Mouse (Mus musculus) monocyte, adult 59 days (primary cell): ENCODE data around the gene Bsg. TPM values are rescaled to one million over a fixed set of nuclear protein-coding genes. Genes with fewer than 3 reads are reported as not detected.

Experiments used
- total RNA-seq, 2 experiments: library from RNA; stranded (reverse); gene quantifications; one replicate each; pipeline ENCODE4 v1.2.4; 2023

The Bsg gene
- 100 to 1,000 TPM; 153 to 156 TPM for total RNA-seq

GRCm38 (mm10) chr10:79704065-79704969 is at the start of gene Bsg:
Gene Bsg, plus strand, starts transcription at chr10:79704491.

GRCm38 (mm10) chr10:79664131-79664665 is 40.1 kb upstream of the Bsg start, which contains the start of gene Madcam1:
Gene Madcam1, plus strand, starts transcription at chr10:79664559.

DNA sequence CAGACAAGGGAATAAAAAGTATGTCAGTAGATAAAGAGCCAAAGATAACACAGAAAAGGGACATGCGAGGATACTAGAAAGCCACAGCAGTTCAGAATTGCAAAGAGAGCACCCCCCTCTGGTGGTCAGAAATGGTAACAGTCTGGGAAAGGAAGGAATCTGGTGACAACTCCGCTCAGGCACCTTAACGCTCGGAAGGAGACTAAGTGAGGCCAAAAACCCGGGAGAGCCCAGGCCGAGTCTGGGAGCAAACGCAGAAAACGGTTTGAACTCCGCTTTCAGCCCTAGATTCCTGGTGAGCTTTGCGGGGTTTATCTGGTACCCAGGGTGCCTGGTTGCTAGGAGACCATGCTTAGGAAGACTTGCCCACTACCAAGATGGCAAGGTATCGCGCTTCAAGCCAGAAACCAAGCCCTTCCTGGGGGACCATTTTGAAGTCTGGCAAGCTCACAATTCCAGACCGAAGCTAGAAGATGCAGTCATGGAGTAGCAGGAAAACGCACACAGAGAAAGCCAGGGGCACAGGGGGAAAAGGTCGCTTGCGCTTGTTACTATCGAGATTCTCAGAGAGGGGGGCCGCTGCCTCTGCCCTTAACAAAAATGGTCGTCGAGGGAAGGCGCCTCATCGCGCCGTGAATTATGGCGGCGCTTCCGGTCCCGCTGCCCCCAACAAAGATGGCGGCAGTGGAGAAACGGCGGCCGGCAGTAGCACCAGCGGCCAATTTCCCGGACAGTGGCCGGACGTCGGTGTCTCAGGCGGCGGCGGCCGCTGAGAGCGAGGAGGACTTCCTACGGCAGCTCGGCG is 35.3 kb upstream of the Bsg start, which contains the start of gene Tpgs1:
TSS of gene Tpgs1 (plus strand) at position 599 of the 805 bp plus-strand sequence.

GRCm38 (mm10) chr10:79681591-79682245 is 22.6 kb upstream of the Bsg start, which contains the start of gene Cdc34:
Gene Cdc34, plus strand, starts transcription at chr10:79682195.

GRCm38 (mm10) chr10:79688720-79689119 is 15.6 kb upstream of the Bsg start, which contains the start of gene Gzmm:
Gene Gzmm, plus strand, starts transcription at chr10:79689020.

GRCm38 (mm10) chr10:79716254-79716987 is 12.1 kb downstream of the Bsg start, which contains the start of gene Hcn2:
Gene Hcn2, plus strand, starts transcription at chr10:79716634.

GRCm38 (mm10) chr10:79745898-79746773 is 41.8 kb downstream of the Bsg start, which contains the start of gene Polrmt:
Gene Polrmt, minus strand, starts transcription at chr10:79746581.

GRCm38 (mm10) chr10:79754856-79755516 is 50.7 kb downstream of the Bsg start, which contains the start of gene Fgf22:
Gene Fgf22, plus strand, starts transcription at chr10:79755076.

Other genes starting within 250 kb of the Bsg start
- not detected for gene Vmn2r83, start 235.8 kb upstream of the Bsg start, total RNA-seq
- 10 to 100 TPM; 11.0 to 14.6 TPM for gene Plpp2, start 170.7 kb upstream of the Bsg start, total RNA-seq
- gene Mier2, start 149.3 kb upstream of the Bsg start, total RNA-seq = 10 to 100 TPM; 22.1 to 22.8 TPM
- gene Theg, start 117.2 kb upstream of the Bsg start, total RNA-seq = not detected
- gene C2cd4c, start 90.5 kb upstream of the Bsg start, total RNA-seq = not detected
- gene Shc2, start 66.6 kb upstream of the Bsg start, total RNA-seq = not detected
- not detected for gene Odf3l2, start 58.8 kb upstream of the Bsg start, total RNA-seq
- gene Madcam1, start 39.9 kb upstream of the Bsg start, total RNA-seq = not detected
- gene Tpgs1, start 35.1 kb upstream of the Bsg start, total RNA-seq = 10 to 100 TPM; 29.6 to 35.8 TPM
- gene Cdc34, start 22.3 kb upstream of the Bsg start, total RNA-seq = 10 to 100 TPM; 64.7 to 68.6 TPM
- gene Gzmm, start 15.5 kb upstream of the Bsg start, total RNA-seq = 1 to 10 TPM; 2.3 to 2.7 TPM
- under 1 TPM in 1 of 2 experiments, not detected in 1; 0.16 TPM for gene Hcn2, start 12.1 kb downstream of the Bsg start, total RNA-seq
- 10 to 100 TPM; 29.0 to 32.2 TPM for gene Polrmt, start 42.1 kb downstream of the Bsg start, total RNA-seq
- not detected for gene Fgf22, start 50.6 kb downstream of the Bsg start, total RNA-seq
- gene Rnf126, start 62.5 kb downstream of the Bsg start, total RNA-seq = 10 to 100 TPM; 42.3 to 43.1 TPM
- gene Fstl3, start 72.8 kb downstream of the Bsg start, total RNA-seq = 1 to 10 TPM; 1.2 to 2.2 TPM
- gene Prss57, start 86.5 kb downstream of the Bsg start, total RNA-seq = not detected
- 10 to 100 TPM; 70.2 to 73.6 TPM for gene Palm, start 89.1 kb downstream of the Bsg start, total RNA-seq
- gene Misp, start 116.5 kb downstream of the Bsg start, total RNA-seq = under 1 TPM in 1 of 2 experiments, not detected in 1; 0.49 TPM
- 100 to 1,000 TPM; 308 to 311 TPM for gene Ptbp1, start 149.9 kb downstream of the Bsg start, total RNA-seq
- 10 to 100 TPM in 1 of 2 experiments, 1 to 10 TPM in 1; 4.9 to 13.3 TPM for gene Prtn3, start 170.0 kb downstream of the Bsg start, total RNA-seq
- 1 to 10 TPM; 1.5 to 5.6 TPM for gene Plppr3, start 170.1 kb downstream of the Bsg start, total RNA-seq
- gene Elane, start 181.8 kb downstream of the Bsg start, total RNA-seq = 1 to 10 TPM; 1.4 to 1.7 TPM
- gene Cfd, start 186.4 kb downstream of the Bsg start, total RNA-seq = not detected
- 10 to 100 TPM; 33.8 to 45.6 TPM for gene Med16, start 204.4 kb downstream of the Bsg start, total RNA-seq
- not detected for gene Gm26602, start 206.4 kb downstream of the Bsg start, total RNA-seq
- 1 to 10 TPM; 1.1 to 1.5 TPM for gene Kiss1r, start 212.5 kb downstream of the Bsg start, total RNA-seq
- 100 to 1,000 TPM; 103 to 108 TPM for gene R3hdm4, start 216.7 kb downstream of the Bsg start, total RNA-seq
- gene Arid3a, start 222.6 kb downstream of the Bsg start, total RNA-seq = 10 to 100 TPM; 72.0 to 93.0 TPM